Mouse (Mus musculus) lung, embryonic 14.5 days (tissue): Measurements from ENCODE around the gene Phka1. TPM values are rescaled to one million over a fixed set of nuclear protein-coding genes. Genes with fewer than 3 reads are reported as not detected.
A peak's percentile ranks its signal among the peaks of the same experiment; 100 is the strongest.

Source experiments
- ATAC-seq: fragments of 200-750 bp; cut with Nextera tagmentation; 2 replicates; pipeline ENCODE4 v1.8.0; 2017; ENCODE audit warnings: mild to moderate bottlenecking, moderate TSS enrichment, moderate library complexity; ENCODE audit not compliant: insufficient read depth
- DNase-seq: peaks from one replicate; pipeline ENCODE4 v3.0.0-alpha.2; 2015
- H3K27ac ChIP-seq: fragments of 300-500 bp; sonication (generic); 2 replicates; pipeline ENCODE4 v1.5.1; 2014; ENCODE audit warnings: low read depth, mild to moderate bottlenecking, moderate library complexity
- H3K27me3 ChIP-seq: fragments of 300-500 bp; sonication (generic); 2 replicates; pipeline ENCODE4 v1.6.1; 2014; ENCODE audit warnings: low read length, control low read depth; ENCODE audit not compliant: insufficient read depth
- H3K36me3 ChIP-seq: fragments of 300-500 bp; sonication (generic); 2 replicates; pipeline ENCODE4 v1.6.1; 2014; ENCODE audit warnings: control low read depth; ENCODE audit not compliant: insufficient read depth
- H3K4me1 ChIP-seq: fragments of 300-500 bp; sonication (generic); 2 replicates; pipeline ENCODE4 v1.6.1; 2014; ENCODE audit warnings: antibody characterized with exemption, control low read depth; ENCODE audit not compliant: insufficient read depth
- H3K4me2 ChIP-seq: fragments of 300-500 bp; sonication (generic); 2 replicates; pipeline ENCODE4 v1.6.1; 2014; ENCODE audit warnings: mild to moderate bottlenecking
- H3K4me3 ChIP-seq: fragments of 300-500 bp; sonication (generic); 2 replicates; pipeline ENCODE4 v1.5.1; 2014; ENCODE audit warnings: low read depth, low read length
- H3K9ac ChIP-seq: fragments of 300-500 bp; sonication (generic); 2 replicates; pipeline ENCODE4 v1.6.1; 2014
- H3K9me3 ChIP-seq: fragments of 300-500 bp; sonication (generic); 2 replicates; pipeline ENCODE4 v1.6.1; 2016; ENCODE audit warnings: low read depth, low read length, control low read depth
- CTCF ChIP-seq: IDR thresholded peaks from 2 replicates; pipeline ENCODE4 v1.5.1; 2016; ENCODE audit warnings: antibody characterized with exemption, low read depth
- WGBS: fragments of 180-500 bp; shearing (Covaris S2); extraction: QIAGEN DNeasy Blood & Tissue Kit; methylation state at CpG from one replicate; pipeline ENCODE4 v1.1.7; 2014; 5-methylcytosine and 5-hydroxymethylcytosine counted together
- polyA plus RNA-seq: library from polyadenylated mRNA; unstranded; fragments of >200 nt; fragmentation: Nextera tagmentation; extraction: Ambion mirVana; gene quantifications from 2 replicates; pipeline ENCODE4 v1.2.1, GENCODE M21; 2014

Gene Phka1
- polyA plus RNA-seq, 1 experiment from 2014 or later = 11.8 TPM

- Histone ChIP-seq H3K4me1 (no peaks in the 10 kb centered on the region), H3K4me3 (no peak overlapping the region), H3K4me2 (no peak overlapping the region), H3K9ac (no peak overlapping the region), H3K36me3 (no peaks in the 10 kb centered on the region), H3K9me3 (no peaks in the 10 kb centered on the region), H3K27me3 (no peaks in the 10 kb centered on the region), H3K27ac (no peak overlapping the region)
- DNase-seq (peak; percentile 82), ATAC-seq (no peak)
- TF ChIP-seq CTCF = peak; percentile 76
- whole genome bisulfite sequencing = 32% methylated on average over 3 of the region's 3 CpGs
Observed at GRCm38 (mm10) chrX:102476784-102477183, 167.3 kb downstream of the Phka1 start.

- DNase-seq (no peak), ATAC-seq (no peak)
- 86% methylated on average over 5 of the region's 5 CpGs for WGBS
- Histone ChIP-seq H3K4me3 (no peak overlapping the region), H3K36me3 (no peaks in the 10 kb centered on the region), H3K27me3 (no peaks in the 10 kb centered on the region), H3K9me3 (no peaks in the 10 kb centered on the region), H3K4me1 (no peaks in the 10 kb centered on the region), H3K4me2 (no peak overlapping the region), H3K27ac (no peak overlapping the region), H3K9ac (no peak overlapping the region)
- TF ChIP-seq CTCF = no peak
Observed at GRCm38 (mm10) chrX:102475555-102475954, 168.5 kb downstream of the Phka1 start.

Other genes with a start within 250 kb of the Phka1 start
- gene Hdac8, start 138.9 kb downstream of the Phka1 start, polyA plus RNA-seq = 3.1 and 3.9 TPM in 2 replicates
- not detected in 2 replicates for gene Gm3880, start 42.7 kb upstream of the Phka1 start, polyA plus RNA-seq
- gene Gm9112, start 63.4 kb upstream of the Phka1 start, polyA plus RNA-seq = not detected in 2 replicates
- not detected in 2 replicates for gene Dmrtc1b, start 63.6 kb upstream of the Phka1 start, polyA plus RNA-seq
- gene Dmrtc1c1, start 158.7 kb upstream of the Phka1 start, polyA plus RNA-seq = not detected in 2 replicates
- not detected in 2 replicates for gene Dmrtc1c2, start 210.4 kb upstream of the Phka1 start, polyA plus RNA-seq
- gene 1700031F05Rik, start 223.7 kb upstream of the Phka1 start, polyA plus RNA-seq = not detected in 2 replicates